Mouse (Mus musculus) large intestine, adult 2 months (tissue): Measurements from ENCODE around the gene Vpreb1. TPM values are rescaled to one million over a fixed set of nuclear protein-coding genes. Genes with fewer than 3 reads are reported as not detected.
"Not testable (repeated sequence)": the region's sequence is repeated elsewhere in the genome, so short reads cannot be mapped to it uniquely, and the experiment has no call there.

ENCODE experiments used
- DNase-seq: peaks from one replicate; pipeline ENCODE4 v3.0.0-alpha.2; 2012; ENCODE audit warnings: low read depth, low spot score
- WGBS: fragments of 180-500 bp; shearing (Covaris S2); methylation state at CpG from one replicate; pipeline ENCODE4 v1.1.7; 2018; 5-methylcytosine and 5-hydroxymethylcytosine counted together
- polyA plus RNA-seq: library from polyadenylated mRNA; depleted of rRNA; stranded (reverse); fragments of >200 nt; gene quantifications from 2 replicates; pipeline ENCODE4 v1.2.3, GENCODE M21; 2012; rRNA removed

Vpreb1 gene
- polyA plus RNA-seq, 1 experiment = 3.4 TPM

GRCm38 (mm10) chr16:16856731-16857476 lies 13.7 kb downstream of the Vpreb1 start:
- DNase-seq = no peak
- 64% methylated on average over 13 of the region's 13 CpGs for WGBS

- WGBS = 77% methylated on average over 9 of the region's 9 CpGs
- not testable (repeated sequence) for DNase-seq
Observed at GRCm38 (mm10) chr16:16856054-16856453, 14.6 kb downstream of the Vpreb1 start.

DNA sequence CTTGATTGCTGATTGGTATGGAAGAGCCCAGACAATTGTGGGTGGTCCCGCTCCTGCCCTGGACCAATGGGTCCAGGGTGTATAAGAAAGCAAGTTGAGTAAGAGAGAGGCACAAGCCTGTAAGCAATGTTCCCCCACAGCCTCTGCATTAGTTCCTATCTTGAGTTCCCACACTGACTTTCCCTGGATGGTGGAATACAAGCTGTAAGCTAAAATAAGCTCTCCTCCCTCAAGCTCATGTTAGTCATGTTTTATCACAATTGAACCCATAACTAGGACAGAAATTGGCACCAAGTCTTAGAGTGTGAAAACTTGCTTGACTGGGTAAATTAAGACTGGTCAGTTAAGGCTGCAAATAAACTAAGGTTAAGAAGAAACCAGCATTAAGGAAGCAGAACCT lies 15.1 kb downstream of the Vpreb1 start:
- DNase-seq = no peak
- WGBS = 94% methylated on average over 1 of the region's 1 CpGs

GRCm38 (mm10) chr16:16854836-16855235 lies 15.8 kb downstream of the Vpreb1 start:
- 11% methylated on average over 6 of the region's 6 CpGs for WGBS
- DNase-seq = peak; percentile 21

DNA sequence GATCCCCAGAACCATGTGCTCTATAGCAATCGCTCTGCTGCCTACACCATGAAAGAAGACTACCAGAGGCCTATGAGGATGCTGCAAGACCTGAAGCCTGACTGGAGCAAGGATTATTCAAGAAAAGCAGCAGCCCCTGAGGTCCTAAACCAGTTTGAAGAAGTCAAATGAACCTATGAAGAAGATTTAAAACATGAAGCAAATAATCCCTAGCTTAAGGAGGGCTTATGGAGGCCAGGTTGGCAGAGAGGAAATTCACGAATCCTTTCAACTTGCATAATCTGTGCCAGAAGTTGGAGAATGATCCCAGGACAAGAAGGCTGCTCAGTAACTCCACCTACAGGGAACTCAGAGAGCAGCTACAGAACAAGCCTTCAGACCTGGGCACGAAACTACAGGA lies 18.2 kb downstream of the Vpreb1 start:
- DNase-seq = no peak
- WGBS = 85% methylated on average over 3 of the region's 3 CpGs

- no peak for DNase-seq
Observed at GRCm38 (mm10) chr16:16849196-16849595, 21.4 kb downstream of the Vpreb1 start.

DNA sequence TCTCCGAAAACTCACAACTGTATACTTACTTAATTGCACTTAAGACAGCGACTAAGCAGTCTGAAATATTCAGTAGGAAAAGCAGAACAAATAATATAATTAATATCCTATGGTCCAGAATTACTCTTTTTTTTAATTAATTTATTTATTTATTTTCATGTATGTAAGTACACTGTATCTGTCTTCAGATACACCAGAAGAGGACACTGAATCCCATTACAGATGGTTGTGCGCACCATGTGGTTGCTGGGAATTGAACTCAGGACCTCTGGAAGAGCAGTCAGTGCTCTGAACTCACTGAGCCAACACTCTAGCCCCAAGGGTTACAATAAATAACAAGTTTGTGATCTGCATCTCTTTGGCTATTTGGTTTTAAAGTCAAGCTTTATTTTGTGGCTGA lies 41.0 kb downstream of the Vpreb1 start:
- WGBS = 88% methylated on average over 3 of the region's 3 CpGs
- no peak for DNase-seq

DNA sequence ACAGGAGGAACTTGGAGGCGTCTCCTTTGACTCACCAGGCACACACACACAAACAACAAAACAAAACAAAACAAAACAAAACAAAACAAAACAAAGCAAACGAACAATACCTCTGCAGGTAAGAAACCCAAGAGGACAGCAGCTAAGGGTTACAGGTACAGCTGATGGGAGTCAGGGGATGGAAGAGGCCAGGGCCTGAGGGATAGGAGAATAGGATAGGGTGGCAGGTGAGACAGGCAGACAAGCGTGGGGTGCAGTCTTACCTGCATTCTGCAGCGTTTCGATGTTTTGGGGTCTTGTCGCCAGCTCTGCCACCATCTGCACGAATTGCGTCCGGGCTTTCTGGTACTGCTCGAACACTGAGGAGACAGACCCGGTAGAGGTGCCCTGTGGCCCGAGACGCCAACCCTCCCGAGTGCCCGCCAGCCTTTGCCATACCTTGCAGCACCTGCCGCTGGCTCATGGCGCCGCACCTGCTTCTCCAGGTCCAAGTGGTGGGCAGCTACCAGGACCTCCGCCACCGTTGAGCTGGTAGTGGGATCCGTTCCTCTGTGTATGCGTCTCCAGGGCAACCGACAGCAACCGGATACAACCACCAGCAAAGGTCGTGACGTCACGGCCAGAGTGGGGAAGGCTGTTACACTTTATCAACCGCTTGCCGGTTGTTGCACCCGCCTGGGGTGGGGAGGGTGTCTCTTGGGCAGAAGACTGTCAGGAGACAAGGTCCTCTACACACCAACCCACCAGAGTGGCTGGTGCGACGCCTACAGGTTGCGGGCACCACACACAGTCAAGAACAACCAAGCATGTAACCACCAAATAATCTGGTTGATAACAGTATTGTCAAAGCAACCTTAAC lies 41.7 kb downstream of the Vpreb1 start, which contains the start of gene Spag6l:
Spag6l (minus strand) TSS at position 700 of the 859 bp plus-strand sequence.
- no peak for DNase-seq

DNA sequence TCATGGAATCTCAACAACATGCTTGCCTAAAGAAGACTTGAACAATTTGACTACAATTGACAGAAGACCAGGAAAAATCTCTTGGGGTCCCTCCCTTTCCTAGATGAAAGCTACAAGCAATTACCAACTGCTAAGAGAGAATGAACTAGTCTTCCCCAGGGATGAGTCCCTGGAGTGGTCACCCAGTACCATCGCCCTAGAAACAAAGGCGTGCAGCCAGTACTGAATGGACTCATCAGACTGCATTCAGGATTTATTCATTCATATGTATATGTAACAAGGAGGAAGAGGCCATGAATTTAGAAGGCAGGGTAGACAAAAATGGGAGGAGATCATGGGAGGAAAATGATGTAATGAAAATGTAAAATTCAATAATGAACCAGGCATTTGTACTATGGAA lies 44.4 kb downstream of the Vpreb1 start:
- 94% methylated on average over 2 of the region's 2 CpGs for WGBS
- DNase-seq = no peak

More for the DNA sequence above, 41.7 kb downstream of the Vpreb1 start, which contains the start of gene Spag6l:
- WGBS = 4% methylated on average over 33 of the region's 33 CpGs

DNA sequence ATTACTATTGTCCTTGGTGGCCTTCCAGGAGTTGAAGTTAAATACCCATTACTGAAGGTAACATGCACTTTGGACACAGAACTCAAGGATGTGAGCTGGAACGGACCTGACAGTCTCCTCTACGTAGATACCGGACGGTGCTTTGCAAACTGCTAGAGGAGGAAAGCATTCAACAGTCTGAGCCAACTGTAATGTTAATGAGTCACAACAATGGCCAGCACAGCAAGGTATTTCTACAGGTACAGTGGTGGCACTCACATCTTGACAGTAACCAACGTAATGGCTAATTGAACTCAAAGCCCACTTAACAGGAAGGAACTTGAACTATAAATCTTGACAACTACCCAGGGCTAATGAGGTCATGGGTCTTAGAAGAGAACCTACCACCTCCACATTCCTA lies 45.2 kb downstream of the Vpreb1 start:
- no peak for DNase-seq
- WGBS = 53% methylated on average over 5 of the region's 5 CpGs

Other genes with a start within 250 kb of the Vpreb1 start
- gene Olfr19, start 194.4 kb downstream of the Vpreb1 start, polyA plus RNA-seq = not detected in 2 replicates
- not detected in 2 replicates for gene Spag6l, start 41.4 kb downstream of the Vpreb1 start, polyA plus RNA-seq
- gene Igll1, start 6.9 kb downstream of the Vpreb1 start, polyA plus RNA-seq = not detected in 2 replicates
- 48.6 and 58.8 TPM in 2 replicates for gene Top3b, start 107 bp downstream of the Vpreb1 start, polyA plus RNA-seq
- gene Ppm1f, start 25.6 kb upstream of the Vpreb1 start, polyA plus RNA-seq = 4.5 and 5.5 TPM in 2 replicates
- 74.6 and 108 TPM in 2 replicates for gene Mapk1, start 112.5 kb upstream of the Vpreb1 start, polyA plus RNA-seq
- 0.23 and 0.27 TPM in 2 replicates for gene Ypel1, start 198.9 kb upstream of the Vpreb1 start, polyA plus RNA-seq
- 68.5 and 95.8 TPM in 2 replicates for gene Ppil2, start 240.4 kb upstream of the Vpreb1 start, polyA plus RNA-seq